In the genomic region with DNA sequence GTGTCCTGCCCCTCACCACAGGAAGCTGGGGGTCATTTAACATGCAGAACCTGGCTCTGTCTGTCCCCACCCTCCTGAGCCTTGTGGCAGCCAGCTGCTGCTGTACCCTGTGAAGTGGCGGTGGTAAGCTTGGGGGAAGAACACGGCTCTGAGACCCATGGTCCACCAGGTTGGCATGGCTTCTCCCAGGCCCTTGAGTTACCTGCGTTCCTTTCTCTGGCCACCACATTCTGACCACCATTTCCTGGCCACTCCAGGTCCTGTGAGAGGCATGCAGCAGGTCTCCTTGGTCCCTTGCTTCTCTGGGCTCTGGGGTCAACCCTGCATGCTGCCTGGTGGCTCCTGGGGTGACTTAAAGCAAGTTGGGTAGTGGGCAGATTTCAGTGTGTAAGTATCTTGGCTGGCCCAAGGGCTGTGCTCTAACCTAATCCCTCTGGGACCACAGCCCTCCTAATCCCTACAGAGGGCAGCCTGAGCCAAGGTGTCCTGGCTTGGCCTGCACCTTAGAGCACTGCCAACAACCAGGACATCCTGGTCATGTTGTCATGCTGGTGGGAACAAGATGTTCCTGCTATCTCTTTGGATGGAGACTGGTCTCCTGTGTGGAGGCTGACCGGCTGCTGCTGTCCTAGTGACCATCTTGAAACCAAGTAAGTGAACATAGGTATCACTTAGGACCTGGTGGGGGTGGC, we compare ENCODE assay signal across 8 mouse cellular contexts. TPM values are rescaled to one million over a fixed set of nuclear protein-coding genes. Genes with fewer than 3 reads are reported as not detected.
A peak's percentile ranks its signal among the peaks of the same experiment; 100 is the strongest.
DNase-seq lines count a peak whose midpoint lies in the region; TF ChIP-seq lines count a peak whose summit lies in the region.

Plin3 (minus strand) TSS at position 343 of the 692 bp plus-strand sequence.

- no peak for TF ChIP-seq POLR2A in lung, adult 2 months (IDR thresholded peaks at IDR 0.05; ENCODE audit: borderline replicate concordance, extremely low read depth, low read depth, low read length)
- no peak for TF ChIP-seq POLR2A in bone marrow macrophage, adult 2 months (IDR thresholded peaks at IDR 0.05; ENCODE audit: borderline replicate concordance, low read depth, low read length)
- no peak for TF ChIP-seq POLR2A in small intestine, adult 2 months (IDR thresholded peaks at IDR 0.05; ENCODE audit: low read depth, low read length)

- 78% methylated on average over 4 of the region's 4 CpGs for WGBS in lung, adult 2 months
- 91% methylated on average over 4 of the region's 4 CpGs for WGBS in small intestine, adult 2 months

- no peaks in the 10 kb centered on the region for H3K27me3 ChIP-seq in small intestine, adult 2 months (ENCODE audit: control insufficient read depth, insufficient read depth, low read length)

- no peak for DNase-seq in lung, adult 2 months
- DNase-seq in lung, postnatal 14 days, result no peak
- peak; percentile 59 for DNase-seq in heart, adult 8-10 months (ENCODE audit: low spot score)
- no peak for DNase-seq in layer of hippocampus, postnatal 25 days (ENCODE audit: extremely low spot score in 1 of 2, low spot score in 1 of 2)
- DNase-seq in spleen, postnatal 36 days (ENCODE audit: low spot score in 2 of 2), result no peak
- DNase-seq in ovary, postnatal 10 days (ENCODE audit: low spot score), result no peak

- no peak for TF ChIP-seq CTCF in lung, adult 2 months (IDR thresholded peaks at IDR 0.05; ENCODE audit: insufficient read depth, low read length)
- no peak for TF ChIP-seq CTCF in bone marrow macrophage, adult 2 months (IDR thresholded peaks at IDR 0.05; ENCODE audit: low read depth, low read length)
- TF ChIP-seq CTCF in small intestine, adult 2 months (IDR thresholded peaks at IDR 0.05; ENCODE audit: extremely low read depth, insufficient read length, insufficient replicate concordance, low read depth, low read length), result no peak

- no peaks in the 10 kb centered on the region for H3K36me3 ChIP-seq in small intestine, adult 2 months (ENCODE audit: control insufficient read depth, insufficient read depth, low read length)

- no peak within 1 kb of the TSS for H3K27ac ChIP-seq in bone marrow macrophage, adult 2 months (ENCODE audit: insufficient read depth, low read depth, low read length)
- no peak within 1 kb of the TSS for H3K27ac ChIP-seq in small intestine, adult 2 months (ENCODE audit: insufficient read depth, low read depth, low read length)

- no peak within 1 kb of the TSS for H3K4me3 ChIP-seq in lung, adult 2 months (replicated peaks; ENCODE audit: extremely low read depth, low read depth, low read length)
- H3K4me3 ChIP-seq in bone marrow macrophage, adult 2 months (ENCODE audit: insufficient read depth, low read length), result no peak within 1 kb of the TSS
- H3K4me3 ChIP-seq in small intestine, adult 2 months (ENCODE audit: low read depth, low read length), result no peak within 1 kb of the TSS

- peaks cover 4% of the 10 kb centered on the region for H3K4me1 ChIP-seq in lung, adult 2 months (ENCODE audit: control insufficient read depth, insufficient read depth, low read length)
- H3K4me1 ChIP-seq in bone marrow macrophage, adult 2 months (ENCODE audit: control insufficient read depth, insufficient read depth, low read length), result peaks cover 17% of the 10 kb centered on the region
- peaks cover 6% of the 10 kb centered on the region; the same call in 1 of the 2 replicates for H3K4me1 ChIP-seq in small intestine, adult 2 months (ENCODE audit: control insufficient read depth, insufficient read depth, insufficient read length, low read length)

RNA-seq across cellular contexts. Expression of gene Plin3, which starts in this region (rescaled TPM):
- polyA plus RNA-seq in lung, adult 2 months (2012; rRNA removed), result 39.4 and 39.6 TPM in 2 replicates
- 40.4 and 44.1 TPM in 2 replicates for polyA plus RNA-seq in bone marrow macrophage, adult 2 months (2012; ENCODE audit: insufficient read depth, insufficient read length, missing spikeins)
- total RNA-seq in heart, adult 8-10 months (2022), result 100 to 1,000 TPM; 172 to 233 (median 219) TPM
- total RNA-seq in layer of hippocampus, postnatal 25 days (2021), result 10 to 100 TPM; 14.6 to 16.7 TPM
- polyA plus RNA-seq in small intestine, adult 2 months (2012; rRNA removed), result 137 and 299 TPM in 2 replicates

Comparison
In these comparisons a context has a peak if more than half of its experiments do, and no peak if none do; other contexts are left out.
1. RNA of gene Plin3 (total RNA-seq): 172 to 233 TPM in heart, adult 8-10 months; 14.6 to 16.7 TPM in layer of hippocampus, postnatal 25 days; every median in the first group is over 4 times any median in the second.